Mouse (Mus musculus) cortical plate, adult 2 months (tissue): ENCODE data around the gene Hyal1. TPM values are rescaled to one million over a fixed set of nuclear protein-coding genes. Genes with fewer than 3 reads are reported as not detected.

Experiments
- H3K27ac ChIP-seq: fragments of 200-500 bp; 2 replicates; pipeline ENCODE4 v1.5.1; 2012; ENCODE audit warnings: low read length, control low read depth, inconsistent platforms; ENCODE audit not compliant: insufficient read depth
- H3K4me1 ChIP-seq: fragments of 200-500 bp; 2 replicates; pipeline ENCODE4 v1.6.1; 2011; ENCODE audit warnings: low read length; ENCODE audit not compliant: control insufficient read depth, insufficient read depth
- H3K4me3 ChIP-seq: fragments of 200-500 bp; 2 replicates; pipeline ENCODE4 v1.5.1; 2011; ENCODE audit warnings: mild to moderate bottlenecking, low read length, control low read depth; ENCODE audit not compliant: insufficient read depth
- CTCF ChIP-seq: fragments of 200-500 bp; IDR thresholded peaks from 2 replicates; pipeline ENCODE4 v1.5.1; 2011; ENCODE audit warnings: mild to moderate bottlenecking, control low read depth, low read length; ENCODE audit not compliant: insufficient read depth; ENCODE audit errors: extremely low read depth
- POLR2A ChIP-seq: fragments of 200-500 bp; IDR thresholded peaks from 2 replicates; pipeline ENCODE4 v1.6.1; 2011; ENCODE audit warnings: mild to moderate bottlenecking, low read length, control low read depth; ENCODE audit not compliant: insufficient read depth; ENCODE audit errors: extremely low read depth
- polyA plus RNA-seq: library from polyadenylated mRNA; depleted of rRNA; stranded (reverse); fragments of >200 nt; gene quantifications from 2 replicates; pipeline ENCODE4 v1.2.3, GENCODE M21; 2012; rRNA removed

Gene Hyal1
- 5.0 and 5.7 TPM in 2 replicates for polyA plus RNA-seq

- Histone ChIP-seq H3K27ac (0 out of 2 replicates have a peak within 1 kb of the TSS, but pooled peaks have one; percentile 25), H3K4me3 (peak within 1 kb of the TSS; percentile 16; the same call in 1 of the 2 replicates), H3K4me1 (peaks cover 6% of the 10 kb centered on the region)
- TF ChIP-seq POLR2A (peak; percentile 55; the same call in 1 of the 2 replicates), CTCF (no peak)
Measured at GRCm38 (mm10) chr9:107576357-107577107, at the start of gene Hyal1. Gene Hyal1, plus strand, starts transcription at chr9:107576927.

DNA sequence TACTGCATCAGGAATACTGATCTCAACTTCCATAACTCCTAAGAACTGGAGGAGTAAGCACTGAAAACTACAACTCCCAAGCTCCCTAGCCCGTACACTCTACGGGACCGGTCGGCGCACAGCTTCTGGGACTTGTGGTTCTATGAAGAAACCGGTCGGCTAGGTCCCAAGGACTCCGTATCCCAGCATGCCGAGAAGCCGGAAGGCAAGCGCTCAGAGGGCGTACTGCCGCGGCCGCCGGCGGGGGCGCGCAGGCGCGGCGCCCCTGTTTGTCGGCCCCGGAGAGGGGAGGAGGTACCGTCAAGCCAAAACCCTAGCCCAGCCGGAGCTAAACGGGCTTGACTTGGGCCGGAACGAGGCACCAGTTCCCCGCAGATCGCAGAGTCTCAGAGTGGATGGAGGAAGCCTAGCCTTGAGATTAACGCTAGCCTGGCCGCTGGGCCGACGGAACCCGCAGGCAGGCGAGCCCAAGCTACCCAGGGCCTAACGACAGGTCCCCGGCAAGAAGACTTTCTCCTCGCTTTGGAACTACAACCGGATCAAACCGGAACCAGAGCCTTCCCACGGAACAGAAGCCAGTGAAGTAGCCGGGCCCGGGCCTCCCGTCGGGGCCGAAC lies 42.8 kb upstream of the Hyal1 start, which contains the start of gene Tmem115:
Tmem115 (plus strand) TSS at position 155 of the 617 bp plus-strand sequence.
- TF ChIP-seq POLR2A (peak; percentile 81), CTCF (no peak)
- H3K4me3 ChIP-seq, result peak within 1 kb of the TSS; percentile 60
- H3K4me1 ChIP-seq, result peaks cover 6% of the 10 kb centered on the region
- peak within 1 kb of the TSS; percentile 41; the same call in 1 of the 2 replicates for H3K27ac ChIP-seq

DNA sequence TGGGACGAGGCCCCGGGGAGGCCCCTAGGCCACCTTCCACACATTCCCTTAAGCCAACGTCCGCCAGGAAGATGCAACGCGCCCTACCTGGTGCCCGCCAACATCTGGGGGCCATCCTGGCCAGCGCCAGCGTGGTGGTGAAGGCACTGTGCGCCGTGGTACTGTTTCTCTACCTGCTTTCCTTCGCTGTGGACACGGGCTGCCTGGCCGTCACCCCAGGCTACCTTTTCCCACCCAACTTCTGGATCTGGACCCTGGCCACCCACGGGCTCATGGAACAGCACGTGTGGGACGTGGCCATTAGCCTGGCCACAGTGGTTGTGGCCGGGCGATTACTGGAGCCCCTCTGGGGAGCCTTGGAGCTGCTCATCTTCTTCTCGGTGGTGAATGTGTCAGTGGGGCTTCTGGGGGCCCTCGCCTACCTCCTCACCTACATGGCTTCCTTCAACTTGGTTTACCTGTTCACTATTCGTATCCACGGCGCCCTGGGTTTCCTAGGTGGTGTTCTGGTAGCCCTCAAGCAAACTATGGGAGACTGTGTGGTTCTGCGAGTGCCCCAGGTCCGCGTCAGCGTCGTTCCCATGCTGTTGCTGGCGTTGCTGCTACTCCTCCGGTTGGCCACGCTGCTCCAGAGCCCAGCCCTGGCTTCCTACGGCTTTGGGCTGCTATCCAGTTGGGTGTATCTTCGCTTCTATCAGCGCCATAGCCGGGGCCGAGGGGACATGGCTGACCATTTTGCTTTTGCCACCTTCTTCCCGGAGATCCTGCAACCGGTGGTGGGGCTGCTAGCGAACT lies 42.1 kb upstream of the Hyal1 start:
- TF ChIP-seq POLR2A (no peak), CTCF (no peak)
- Histone ChIP-seq H3K4me1 (peaks cover 6% of the 10 kb centered on the region), H3K4me3 (peak overlapping the region; percentile 60), H3K27ac (no peak overlapping the region)

DNA sequence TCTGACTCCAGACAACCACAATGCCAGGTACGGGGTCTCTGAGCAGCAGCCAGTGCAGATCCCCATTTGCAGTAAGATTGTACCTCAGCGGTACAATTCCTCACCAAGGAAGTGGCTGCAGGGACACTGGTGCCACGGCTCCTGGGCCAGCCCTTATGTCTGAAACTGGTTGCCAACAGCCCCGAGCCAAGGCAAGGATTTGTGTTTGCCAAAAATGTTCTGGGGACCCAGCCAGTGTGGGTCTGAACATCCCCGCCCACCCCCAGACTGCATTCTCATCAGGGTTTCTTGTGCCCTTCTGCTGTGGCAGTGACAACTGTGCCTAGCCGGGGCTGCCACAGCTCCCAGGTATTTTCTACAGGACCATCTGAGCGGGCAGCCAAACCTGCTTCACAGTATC lies 38.5 kb upstream of the Hyal1 start:
- peaks cover 6% of the 10 kb centered on the region for H3K4me1 ChIP-seq
- TF ChIP-seq CTCF (no peak), POLR2A (no peak)
- no peak overlapping the region for H3K27ac ChIP-seq
- no peak overlapping the region for H3K4me3 ChIP-seq

DNA sequence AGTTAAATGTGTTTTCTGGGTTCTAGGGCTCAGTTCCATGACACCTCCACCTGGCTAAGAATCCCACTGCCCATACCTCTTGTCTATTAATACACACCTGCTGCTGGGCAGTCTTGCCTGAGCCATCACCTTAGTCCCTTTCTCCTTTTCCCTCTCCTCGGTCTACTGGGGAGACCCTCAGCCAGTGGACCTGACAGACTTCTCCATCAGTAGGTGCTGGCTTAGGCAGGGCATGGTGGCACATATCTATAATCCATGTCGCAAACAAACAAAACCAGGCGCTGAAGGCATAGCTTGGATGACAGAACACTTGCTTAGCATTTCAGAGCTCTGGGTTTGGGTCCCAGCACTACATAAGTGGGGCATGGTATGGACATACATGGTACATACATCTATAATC lies 38.0 kb upstream of the Hyal1 start:
- no peak for TF ChIP-seq POLR2A
- TF ChIP-seq CTCF, result no peak

GRCm38 (mm10) chr9:107539940-107540339 lies 36.8 kb upstream of the Hyal1 start:
- Histone ChIP-seq H3K4me1 (peaks cover 6% of the 10 kb centered on the region), H3K27ac (no peak overlapping the region), H3K4me3 (no peak overlapping the region)
- TF ChIP-seq CTCF (no peak), POLR2A (no peak; the same call in 1 of the 2 replicates)

More for the DNA sequence above, 38.0 kb upstream of the Hyal1 start:
- Histone ChIP-seq H3K4me3 (no peak overlapping the region), H3K27ac (no peak overlapping the region), H3K4me1 (peaks cover 6% of the 10 kb centered on the region)

DNA sequence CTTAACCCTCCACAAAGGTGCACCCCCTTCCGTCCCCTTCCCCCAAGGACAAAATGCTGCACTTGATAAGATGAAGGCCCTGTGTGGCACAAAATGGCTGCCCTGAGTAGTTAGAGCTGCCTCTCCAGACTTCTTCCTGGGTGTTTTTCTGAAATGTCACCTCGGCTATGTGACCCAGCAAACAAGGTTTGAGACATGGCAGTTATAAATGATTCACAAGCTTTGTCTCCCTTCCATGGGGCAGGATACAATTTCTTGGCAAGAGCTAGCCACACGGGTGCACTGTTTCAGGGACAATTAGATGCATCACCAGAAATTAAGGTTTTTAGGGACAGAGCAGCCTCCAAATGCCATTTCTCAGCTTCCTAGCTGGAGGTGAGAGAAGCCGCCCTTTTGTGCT lies 36.3 kb upstream of the Hyal1 start:
- TF ChIP-seq POLR2A, result no peak
- TF ChIP-seq CTCF, result no peak
- Histone ChIP-seq H3K4me1 (peaks cover 6% of the 10 kb centered on the region), H3K27ac (no peak overlapping the region), H3K4me3 (no peak overlapping the region)

DNA sequence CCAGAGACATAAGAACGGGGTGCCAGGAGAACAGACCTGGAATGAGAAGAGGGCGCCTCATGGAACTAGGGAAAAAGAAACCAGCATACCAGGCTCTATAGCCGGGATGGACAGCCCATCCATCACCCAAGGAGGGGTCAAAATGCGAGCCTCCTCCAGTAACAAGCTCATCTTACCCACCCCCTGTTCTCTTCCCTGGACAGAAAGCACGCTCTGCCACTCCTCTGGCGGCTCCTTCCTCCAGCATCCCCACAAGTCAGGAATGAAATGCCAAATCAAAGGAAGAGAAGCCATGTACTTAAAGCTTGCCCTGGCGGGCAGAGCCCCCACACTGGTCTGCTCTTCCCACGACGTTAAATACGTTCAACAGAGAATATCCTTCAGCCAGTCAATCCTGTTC lies 35.7 kb upstream of the Hyal1 start:
- TF ChIP-seq CTCF (no peak), POLR2A (no peak)
- no peak overlapping the region for H3K27ac ChIP-seq
- peaks cover 4% of the 10 kb centered on the region for H3K4me1 ChIP-seq
- H3K4me3 ChIP-seq, result peak overlapping the region; percentile 51

DNA sequence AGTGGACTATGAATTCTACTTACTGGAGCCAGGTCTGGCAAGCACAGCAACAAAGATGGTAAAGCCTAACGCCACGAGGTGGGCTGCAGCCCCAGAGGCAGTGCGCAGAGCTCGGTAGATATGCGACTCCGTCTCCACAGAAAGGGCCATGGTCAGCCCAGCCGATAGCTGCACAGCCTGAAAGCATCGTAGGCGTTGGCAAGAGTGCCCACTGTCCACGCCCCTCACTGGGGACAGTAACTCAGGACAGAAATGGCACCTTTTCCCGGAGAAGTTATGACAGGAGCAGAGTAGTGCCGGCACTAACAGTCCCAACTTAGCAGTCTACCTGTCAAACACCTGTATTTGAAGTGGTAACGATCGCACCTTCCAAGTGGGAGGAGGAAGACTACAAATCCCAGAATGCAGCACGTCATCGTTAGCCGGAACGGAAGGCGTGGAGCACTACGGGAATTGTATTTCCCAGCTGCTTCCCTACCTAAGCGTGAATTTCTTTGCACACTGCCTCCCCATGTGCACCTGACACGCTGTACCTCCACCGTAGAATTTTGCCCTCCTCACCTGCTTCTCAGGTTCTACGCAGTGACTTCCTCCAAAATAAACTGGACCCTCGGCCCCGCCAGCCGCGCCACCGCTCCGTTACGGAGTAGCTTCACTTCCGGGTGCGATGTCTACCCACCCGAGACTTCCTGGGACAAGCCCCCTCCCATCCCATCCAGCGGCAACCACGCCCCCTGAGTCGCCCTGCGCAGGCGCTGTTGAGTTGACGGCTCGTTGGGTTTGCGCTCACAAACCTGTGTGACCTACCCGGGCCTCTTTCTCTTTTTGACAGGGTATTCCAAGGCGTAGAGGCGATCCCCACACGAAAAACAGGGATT lies 35.0 kb upstream of the Hyal1 start, which contains the start of the genes Cyb561d2 and Nprl2:
Cyb561d2 (minus strand) TSS at position 720 of the 878 bp plus-strand sequence.
Nprl2 (plus strand) TSS at position 753 of the 878 bp plus-strand sequence.
- Histone ChIP-seq H3K27ac (no peak within 1 kb of the TSS), H3K4me1 (peaks cover under 1% of the 10 kb centered on the region)
- TF ChIP-seq POLR2A, result peak; percentile 70; the same call in 1 of the 2 replicates
- no peak for TF ChIP-seq CTCF

More for the DNA sequence above, 35.0 kb upstream of the Hyal1 start, which contains the start of the genes Cyb561d2 and Nprl2:
- H3K4me3 ChIP-seq, result peak within 1 kb of the TSS; percentile 51
